Mouse (Mus musculus) c-Kit-positive CD71-positive TER-119-positive erythroid progenitor cells, embryonic 14.5 days (primary cell): Measurements from ENCODE around the gene Ccdc84.
"Not testable (repeated sequence)": the region's sequence is repeated elsewhere in the genome, so short reads cannot be mapped to it uniquely, and the experiment has no call there.

Source experiments
- DNase-seq: peaks from one replicate; pipeline ENCODE4 v3.0.0-alpha.2; 2013; ENCODE audit warnings: low spot score

Gene Ccdc84

DNA sequence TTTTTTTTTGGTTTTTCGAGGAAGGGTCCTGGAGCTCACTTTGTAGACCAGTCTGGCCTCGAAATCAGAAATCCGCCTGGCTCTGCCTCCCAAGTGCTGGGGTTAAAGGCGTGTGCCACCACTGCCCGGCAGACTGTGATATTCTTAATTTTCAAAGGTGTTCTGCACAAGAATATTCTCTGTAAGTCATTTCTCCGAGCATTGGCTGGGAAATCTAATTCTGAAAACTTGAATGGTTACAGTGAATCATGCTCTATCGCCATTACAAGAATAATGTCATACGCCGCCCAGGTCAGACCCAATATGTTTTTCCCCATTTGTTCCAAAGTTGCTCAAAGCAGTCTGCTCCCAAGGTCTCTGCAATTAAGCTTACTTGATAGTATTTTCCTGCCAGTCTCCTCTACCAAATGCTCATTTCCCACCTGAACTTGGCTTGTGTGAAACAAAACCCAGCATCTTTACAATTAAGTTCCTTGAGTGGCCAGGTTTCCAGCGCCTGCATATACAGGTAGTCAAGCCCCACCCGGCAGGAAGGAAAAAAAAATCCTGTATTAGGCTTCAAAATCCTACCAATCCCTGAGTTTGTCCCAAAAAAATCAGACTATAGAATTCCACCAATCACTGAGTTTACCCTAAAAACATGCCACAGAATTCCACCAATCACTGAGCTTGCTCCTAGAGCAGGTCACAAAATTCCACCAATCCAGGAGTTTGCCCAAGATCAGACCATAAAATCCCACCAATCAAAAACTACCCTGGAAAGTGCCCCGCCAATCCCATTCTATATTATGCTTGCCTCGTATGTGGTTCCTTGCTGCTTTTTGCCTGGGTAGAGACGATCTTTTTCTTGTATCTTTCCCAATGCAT, at the start of gene Ccdc84:
Gene Ccdc84, minus strand, starts transcription at position 51 of the 867 bp plus-strand sequence.
- no peak for DNase-seq

GRCm38 (mm10) chr9:44461950-44462349, 43.6 kb upstream of the Ccdc84 start:
- DNase-seq, result no peak

DNA sequence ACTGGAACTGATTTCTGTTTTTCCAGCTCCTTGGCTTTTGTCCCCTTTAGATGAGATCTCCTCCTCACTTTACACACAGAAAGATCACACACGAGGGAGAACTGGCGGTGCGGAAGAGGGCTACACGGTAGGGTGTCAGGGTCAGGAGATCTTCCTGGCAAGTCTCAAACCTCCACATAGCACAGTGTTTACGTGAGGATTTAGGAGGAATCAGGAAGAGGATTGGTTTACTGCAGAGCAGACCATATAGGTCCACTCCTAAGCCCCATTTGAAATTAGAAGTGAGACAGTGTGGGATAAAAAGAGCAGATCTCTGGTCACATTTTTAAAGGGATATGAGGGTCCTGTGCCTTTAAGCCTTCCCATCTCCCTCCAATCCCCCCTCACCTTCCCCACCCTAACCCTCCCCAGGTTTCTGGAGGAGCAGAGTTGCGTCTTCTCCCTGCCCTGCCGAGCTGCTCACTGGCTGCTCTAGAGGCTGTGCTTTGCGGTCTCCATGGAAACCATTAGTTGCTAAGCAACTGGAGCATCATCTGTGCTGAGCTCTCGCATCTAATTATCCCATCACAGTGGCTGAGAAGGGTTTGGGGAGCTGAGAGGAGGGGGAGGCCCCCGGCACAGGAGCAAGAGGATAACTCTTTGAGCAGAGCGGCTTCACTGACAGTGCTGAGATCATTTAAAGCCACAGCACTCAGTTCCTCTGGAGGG, 38.8 kb upstream of the Ccdc84 start:
- no peak for DNase-seq

DNA sequence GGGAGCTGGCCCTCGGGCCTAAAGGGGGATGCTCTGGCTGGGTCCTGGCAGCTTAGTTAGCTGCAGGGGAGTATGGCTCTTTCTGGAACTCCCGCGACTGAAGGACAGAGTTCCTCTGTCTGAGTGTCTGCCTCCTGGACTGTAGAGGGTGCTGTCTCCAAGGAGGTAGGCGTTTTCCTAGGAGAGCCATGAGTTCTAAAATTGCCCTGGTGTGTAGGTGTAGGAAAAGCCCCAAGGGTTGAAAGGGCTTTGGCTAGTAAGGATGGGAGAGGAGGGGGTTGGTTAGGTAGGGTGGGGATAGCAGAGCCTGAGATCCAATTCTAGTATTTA, 36.5 kb upstream of the Ccdc84 start, which contains the start of gene Upk2:
Gene Upk2, minus strand, starts transcription at position 86 of the 330 bp plus-strand sequence.
- DNase-seq, result no peak

GRCm38 (mm10) chr9:44454132-44454890, 35.9 kb upstream of the Ccdc84 start:
- DNase-seq, result peak; percentile 54

DNA sequence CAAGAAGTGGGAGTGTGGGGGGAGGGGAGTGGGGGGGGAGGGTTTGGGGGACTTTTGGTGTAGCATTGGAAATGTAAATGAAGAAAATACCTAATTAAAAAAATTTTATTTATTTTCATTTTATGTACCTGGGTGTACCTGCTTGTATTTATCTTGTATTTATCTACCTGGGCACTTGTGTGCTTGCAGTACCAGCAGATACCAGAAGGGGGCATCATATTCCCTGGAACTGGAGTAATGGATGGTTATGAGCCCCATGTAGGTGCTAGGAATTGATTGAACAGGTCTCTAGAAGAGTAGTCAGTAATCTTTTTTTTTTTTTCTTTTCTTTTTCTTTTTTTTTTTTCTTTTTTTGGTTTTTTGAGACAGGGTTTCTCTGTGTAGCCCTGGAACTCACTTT, 32.0 kb upstream of the Ccdc84 start:
- peak; percentile 42 for DNase-seq

DNA sequence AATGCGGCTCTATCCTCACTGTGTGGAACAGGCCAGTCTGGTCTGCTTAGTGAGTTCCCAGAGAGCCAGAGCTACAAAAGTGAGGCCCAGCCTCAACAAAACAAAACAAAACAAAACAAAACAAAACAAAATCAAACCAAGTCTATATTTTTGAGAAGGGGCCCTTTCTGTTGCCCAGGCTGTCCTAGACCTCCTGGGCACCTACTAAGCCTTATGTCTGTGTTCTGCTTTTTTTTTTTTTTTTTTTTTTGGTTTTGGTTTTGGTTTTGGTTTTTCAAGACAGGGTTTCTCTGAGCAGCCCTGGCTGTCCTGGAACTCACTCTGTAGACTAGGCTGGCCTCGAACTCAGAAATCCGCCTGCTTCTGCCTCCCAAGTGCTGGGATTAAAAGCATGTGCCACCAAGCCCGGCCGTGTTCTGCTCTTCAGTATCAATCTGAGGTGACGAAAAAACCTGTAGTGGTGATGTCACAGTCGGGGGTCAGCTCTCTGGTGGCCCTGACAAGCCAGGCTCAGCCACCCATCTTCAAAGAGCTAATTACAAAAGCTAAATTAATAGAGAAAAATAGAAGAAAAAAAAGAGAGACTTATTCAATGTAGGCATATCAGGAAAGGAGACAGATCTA, 26.1 kb upstream of the Ccdc84 start:
- DNase-seq, result not testable (repeated sequence)

DNA sequence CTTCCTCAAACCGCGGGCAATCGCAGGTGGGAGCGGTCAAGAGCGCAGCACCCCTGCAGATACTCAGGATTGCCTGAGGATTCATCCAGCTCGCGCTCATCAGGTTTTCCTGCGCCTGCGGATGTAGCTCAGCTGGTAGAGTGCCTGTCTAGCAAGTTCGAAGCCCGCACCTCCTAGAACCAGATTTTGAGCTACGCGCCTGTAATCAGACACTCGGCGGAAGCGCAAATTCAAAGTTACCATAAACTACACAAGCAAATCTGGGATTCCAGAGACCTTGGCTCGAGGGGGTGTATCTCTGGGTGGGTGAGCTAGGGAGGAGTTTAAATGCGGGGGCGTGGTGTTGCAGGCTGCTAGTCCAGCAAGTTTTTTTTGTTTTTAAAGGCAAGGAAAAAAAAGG, 22.6 kb upstream of the Ccdc84 start, which contains the start of gene Foxr1:
Gene Foxr1, minus strand, starts transcription at position 176 of the 400 bp plus-strand sequence.
- DNase-seq, result no peak

GRCm38 (mm10) chr9:44435747-44436146, 17.4 kb upstream of the Ccdc84 start:
- no peak for DNase-seq

GRCm38 (mm10) chr9:44432577-44433185, 14.3 kb upstream of the Ccdc84 start:
- no peak for DNase-seq

DNA sequence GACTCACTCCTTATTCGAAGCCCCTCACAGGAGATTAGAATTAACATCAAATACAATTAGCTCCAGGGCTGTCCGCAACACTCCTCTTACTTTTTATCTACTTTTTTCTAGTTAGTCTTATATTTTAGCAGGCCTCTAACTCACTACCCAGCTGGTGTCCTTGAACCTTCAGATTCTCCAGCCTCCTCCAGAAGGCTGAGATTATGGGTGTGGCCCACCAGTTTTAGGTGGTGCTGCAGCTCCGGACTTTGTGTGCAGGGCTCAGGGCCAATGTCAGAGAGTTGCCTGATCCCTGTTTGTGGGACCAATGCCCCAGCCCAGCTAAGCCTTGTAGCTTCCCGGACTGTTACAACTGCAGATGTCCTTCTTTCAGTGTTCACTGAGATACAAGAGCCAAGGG, 5.2 kb upstream of the Ccdc84 start:
- DNase-seq, result no peak

DNA sequence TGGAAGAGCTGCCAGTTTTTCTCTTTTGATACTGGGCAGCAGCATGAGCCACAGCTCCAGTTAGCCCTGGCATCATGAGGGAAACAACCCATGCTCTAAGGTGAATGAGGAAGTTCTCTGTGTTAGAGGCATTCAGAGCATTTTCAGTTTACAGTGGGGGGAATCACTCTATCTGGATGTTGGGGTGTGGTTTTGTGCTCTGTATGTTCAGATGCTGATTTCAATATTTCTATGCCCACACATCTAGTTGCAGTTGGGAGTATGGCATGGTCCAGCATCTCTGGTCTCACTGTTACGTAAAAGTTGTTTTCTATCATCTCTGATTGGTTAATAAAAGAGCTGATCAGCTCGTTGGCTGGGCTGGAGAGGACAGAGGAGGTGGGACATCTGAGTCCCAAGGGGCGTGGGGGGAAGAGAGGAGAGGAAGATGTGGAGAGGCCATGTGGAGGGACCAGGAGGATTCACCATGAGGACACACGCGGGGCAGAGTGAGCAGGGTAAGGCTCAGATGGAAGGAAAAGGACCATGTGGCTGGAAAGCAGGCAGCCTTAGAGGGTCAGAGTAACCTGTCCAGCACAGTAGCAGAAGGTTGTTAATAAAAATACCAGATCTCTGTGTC, 2.0 kb upstream of the Ccdc84 start:
- no peak for DNase-seq

DNA sequence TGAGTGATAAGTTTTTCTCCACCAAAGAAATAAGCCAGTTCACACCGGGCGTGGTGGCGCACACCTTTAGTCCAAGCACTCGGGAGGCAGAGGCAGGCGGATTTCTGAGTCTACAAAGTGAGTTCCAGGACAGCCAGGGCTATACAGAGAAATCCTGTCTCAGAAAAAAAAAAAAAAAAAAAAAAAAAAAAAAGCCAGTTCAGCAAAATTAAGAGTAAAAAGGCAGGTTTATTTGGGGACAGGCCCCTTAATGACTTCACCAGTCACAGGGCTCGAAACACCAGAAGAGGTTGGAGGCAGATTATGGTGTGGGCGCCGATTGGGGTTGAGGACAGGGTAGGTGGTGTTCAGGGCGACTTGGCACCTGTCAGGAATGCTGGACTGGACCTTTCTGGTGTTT, 1.4 kb upstream of the Ccdc84 start:
- DNase-seq, result not testable (repeated sequence)

GRCm38 (mm10) chr9:44417892-44418363, 441 bp downstream of the Ccdc84 start:
- peak; percentile 93 for DNase-seq

GRCm38 (mm10) chr9:44417156-44417891, 1.0 kb downstream of the Ccdc84 start:
- DNase-seq, result peak; percentile 29

GRCm38 (mm10) chr9:44412781-44413180, 5.6 kb downstream of the Ccdc84 start:
- no peak for DNase-seq

DNA sequence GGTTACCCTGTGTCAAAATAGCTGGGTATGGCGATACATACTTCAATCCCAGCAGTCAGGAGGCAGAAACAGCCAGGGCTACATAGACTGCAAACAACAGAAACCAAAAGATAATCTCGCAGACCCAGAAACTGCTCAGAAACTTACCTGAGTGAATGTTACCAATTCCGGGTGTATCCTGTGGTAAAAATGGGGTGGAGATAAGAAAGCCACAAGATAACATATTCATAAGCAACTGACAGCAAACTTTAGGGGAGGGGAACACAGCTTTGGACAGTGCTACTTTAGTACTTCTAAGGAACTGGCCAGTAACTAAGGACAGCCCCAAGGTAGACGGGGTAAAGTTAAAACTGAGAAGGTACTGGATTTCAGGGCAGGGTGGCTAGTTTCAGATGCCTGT, 6.1 kb downstream of the Ccdc84 start:
- no peak for DNase-seq

- no peak for DNase-seq
Measured at GRCm38 (mm10) chr9:44411601-44412130, 6.7 kb downstream of the Ccdc84 start.

- no peak for DNase-seq
Measured at GRCm38 (mm10) chr9:44410647-44411336, 7.6 kb downstream of the Ccdc84 start.
